Mouse (Mus musculus) kidney, postnatal 0 days (tissue): ENCODE data around the gene Dyx1c1. TPM values are rescaled to one million over a fixed set of nuclear protein-coding genes. Genes with fewer than 3 reads are reported as not detected.

Experiments
- ATAC-seq: fragments of 200-750 bp; cut with Nextera tagmentation; replicated peaks from 2 replicates; pipeline ENCODE4 v1.8.0; 2017; ENCODE audit warnings: low read depth, moderate number of reproducible peaks, moderate TSS enrichment, moderate library complexity; ENCODE audit not compliant: low FRiP score
- DNase-seq: peaks from one replicate; pipeline ENCODE4 v3.0.0-alpha.2; 2016; ENCODE audit warnings: low spot score
- H3K27ac ChIP-seq: fragments of 300-500 bp; sonication (generic); 2 replicates; pipeline ENCODE4 v1.5.1; 2014; ENCODE audit warnings: mild to moderate bottlenecking
- H3K27me3 ChIP-seq: fragments of 300-500 bp; sonication (generic); 2 replicates; pipeline ENCODE4 v1.6.1; 2014; ENCODE audit warnings: low read length, mixed read lengths; ENCODE audit not compliant: insufficient read depth
- H3K36me3 ChIP-seq: fragments of 300-500 bp; sonication (generic); 2 replicates; pipeline ENCODE4 v1.6.1; 2014; ENCODE audit warnings: low read length, mixed read lengths; ENCODE audit not compliant: insufficient read depth
- H3K4me1 ChIP-seq: fragments of 300-500 bp; sonication (generic); replicated peaks from 2 replicates; pipeline ENCODE4 v1.6.1; 2014; ENCODE audit warnings: antibody characterized with exemption, low read length, mixed read lengths; ENCODE audit not compliant: insufficient read depth
- H3K4me2 ChIP-seq: fragments of 300-500 bp; sonication (generic); 2 replicates; pipeline ENCODE4 v1.6.1; 2014; ENCODE audit warnings: mild to moderate bottlenecking, low read length, moderate library complexity, mixed read lengths
- H3K4me3 ChIP-seq: fragments of 300-500 bp; sonication (generic); replicated peaks from 2 replicates; pipeline ENCODE4 v1.5.1; 2014; ENCODE audit warnings: low read depth, low read length
- H3K9ac ChIP-seq: fragments of 300-500 bp; sonication (generic); 2 replicates; pipeline ENCODE4 v1.6.1; 2014; ENCODE audit warnings: low read depth, low read length
- H3K9me3 ChIP-seq: fragments of 300-500 bp; sonication (generic); replicated peaks from 2 replicates; pipeline ENCODE4 v1.6.1; 2016; ENCODE audit warnings: low read length, inconsistent platforms, mixed read lengths
- CTCF ChIP-seq: IDR thresholded peaks from 2 replicates; pipeline ENCODE4 v1.5.1; 2016; ENCODE audit warnings: antibody characterized with exemption, low read depth, mild to moderate bottlenecking, moderate library complexity
- WGBS: fragments of 180-500 bp; shearing (Covaris S2); extraction: QIAGEN DNeasy Blood & Tissue Kit; methylation state at CpG from one replicate; pipeline ENCODE4 v1.1.7; 2014; 5-methylcytosine and 5-hydroxymethylcytosine counted together
- polyA plus RNA-seq: library from polyadenylated mRNA; unstranded; fragments of >200 nt; fragmentation: Nextera tagmentation; extraction: Ambion mirVana; gene quantifications from 2 replicates; pipeline ENCODE4 v1.2.1, GENCODE M21; 2015

Dyx1c1 gene
- polyA plus RNA-seq, 1 experiment from 2014 or later = 2.8 TPM

DNA sequence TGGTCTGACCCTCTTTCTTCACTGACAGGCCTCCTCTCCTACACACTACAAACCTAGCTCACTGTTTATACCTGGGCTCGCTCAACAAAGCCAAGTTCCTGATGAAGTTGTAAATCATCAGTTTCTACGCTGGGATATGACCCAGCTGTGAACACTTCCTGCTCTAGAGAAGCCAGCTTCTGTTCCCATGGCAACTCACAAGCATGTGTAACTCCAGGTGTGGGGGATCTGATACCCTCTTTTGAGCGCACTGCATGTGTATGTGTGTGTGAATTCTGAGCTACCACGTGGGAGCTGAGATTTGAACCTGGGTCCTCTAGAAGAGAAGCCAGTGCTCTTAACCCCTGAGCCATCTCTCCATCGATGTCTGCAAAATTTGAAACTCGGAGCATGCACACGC, 9.0 kb upstream of the Dyx1c1 start:
- DNase-seq (peak; percentile 21), ATAC-seq (no peak)
- H3K27me3 ChIP-seq = no peaks in the 10 kb centered on the region
- H3K27ac ChIP-seq = no peak overlapping the region
- H3K4me3 ChIP-seq = no peak overlapping the region
- H3K36me3 ChIP-seq = peaks cover 13% of the 10 kb centered on the region; the same call in 1 of the 2 replicates
- no peak overlapping the region for H3K4me2 ChIP-seq
- H3K9ac ChIP-seq = no peak overlapping the region
- no peak for TF ChIP-seq CTCF
- H3K9me3 ChIP-seq = no peaks in the 10 kb centered on the region
- 45% methylated on average over 7 of the region's 7 CpGs for WGBS
- H3K4me1 ChIP-seq = no peaks in the 10 kb centered on the region

- DNase-seq (no peak), ATAC-seq (no peak)
- no peaks in the 10 kb centered on the region for H3K9me3 ChIP-seq
- no peak overlapping the region for H3K4me2 ChIP-seq
- no peaks in the 10 kb centered on the region for H3K27me3 ChIP-seq
- peaks cover 5% of the 10 kb centered on the region; the same call in 1 of the 2 replicates for H3K4me1 ChIP-seq
- H3K27ac ChIP-seq = no peak overlapping the region
- no peaks in the 10 kb centered on the region for H3K36me3 ChIP-seq
- WGBS = 55% methylated on average over 2 of the region's 2 CpGs
- H3K4me3 ChIP-seq = no peak overlapping the region
- peak; percentile 60 for TF ChIP-seq CTCF
- no peak overlapping the region for H3K9ac ChIP-seq
These were observed 3.8 kb upstream of the Dyx1c1 start for GRCm38 (mm10) chr9:72954746-72955145.

DNA sequence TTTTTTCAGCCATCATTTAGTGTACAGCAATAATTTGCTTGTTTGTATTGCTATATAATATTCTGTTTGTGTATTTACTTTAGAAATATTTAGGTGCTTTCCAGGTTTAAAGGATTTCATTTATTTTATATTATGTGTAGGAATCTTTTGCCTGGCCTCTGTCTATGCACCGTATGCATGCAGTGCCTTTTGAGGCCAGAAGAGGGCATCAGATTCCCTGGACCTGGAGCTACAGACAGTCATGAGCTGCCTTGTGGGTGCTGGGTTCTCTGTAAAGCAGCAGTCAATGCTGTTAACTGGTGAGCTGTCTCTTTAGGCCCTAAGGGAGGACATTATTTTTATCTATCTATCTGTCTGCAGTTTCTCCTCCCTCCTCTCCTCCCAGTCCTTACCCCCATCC, 3.0 kb upstream of the Dyx1c1 start:
- ATAC-seq (no peak), DNase-seq (peak; percentile 67)
- Histone ChIP-seq H3K9ac (no peak overlapping the region), H3K27me3 (no peaks in the 10 kb centered on the region), H3K4me3 (no peak overlapping the region), H3K36me3 (no peaks in the 10 kb centered on the region), H3K27ac (no peak overlapping the region), H3K4me1 (peaks cover 5% of the 10 kb centered on the region; the same call in 1 of the 2 replicates), H3K9me3 (no peaks in the 10 kb centered on the region), H3K4me2 (no peak overlapping the region)
- WGBS = 15% methylated on average over 1 of the region's 1 CpGs
- TF ChIP-seq CTCF = peak; percentile 82

DNA sequence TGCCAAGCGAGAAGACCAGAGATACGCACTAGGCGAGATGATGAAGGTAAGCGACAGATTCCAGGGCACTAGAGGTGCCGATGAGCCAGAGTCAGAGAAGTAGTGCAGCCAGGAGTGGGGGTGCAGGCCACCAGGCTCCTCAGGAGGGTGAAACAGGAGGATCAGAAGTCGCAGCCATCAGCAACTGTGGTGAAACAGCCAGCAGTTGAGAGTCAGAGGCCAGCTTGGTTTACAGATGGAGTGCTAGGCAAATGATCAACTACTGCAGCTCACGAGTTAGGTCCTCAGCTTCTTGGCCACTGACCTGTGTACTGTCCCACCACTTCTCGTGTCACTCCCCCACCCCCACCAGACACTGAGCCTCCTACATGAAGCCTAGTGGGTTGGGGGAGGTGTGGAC, 2.8 kb downstream of the Dyx1c1 start:
- DNase-seq = peak; percentile 18

DNA sequence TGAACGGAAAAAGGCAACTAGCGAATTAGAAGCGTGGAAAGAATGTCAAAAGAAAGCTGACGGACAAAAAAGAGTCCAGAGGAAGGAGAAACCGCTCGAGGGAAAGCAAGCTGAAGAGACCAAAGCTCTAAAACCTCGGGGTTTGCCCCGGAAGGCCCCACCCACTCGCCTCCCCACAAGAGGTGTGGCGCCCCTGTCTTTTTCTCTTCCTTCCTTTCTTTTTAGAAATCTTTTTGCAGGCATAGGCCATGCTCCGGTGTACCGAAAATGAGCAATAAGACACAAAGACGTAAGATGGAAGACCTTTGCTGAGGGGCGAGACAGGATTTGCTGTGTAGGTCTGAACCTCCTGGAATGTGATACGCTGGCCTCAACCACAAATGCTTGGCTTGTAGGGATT, 3.4 kb downstream of the Dyx1c1 start:
- TF ChIP-seq CTCF = no peak
- no peaks in the 10 kb centered on the region for H3K27me3 ChIP-seq
- DNase-seq = no peak

More for the DNA sequence above, 2.8 kb downstream of the Dyx1c1 start:
- no peak for TF ChIP-seq CTCF
- no peak overlapping the region for H3K9ac ChIP-seq
- H3K27me3 ChIP-seq = no peaks in the 10 kb centered on the region
- H3K9me3 ChIP-seq = no peaks in the 10 kb centered on the region
- H3K4me1 ChIP-seq = peaks cover 5% of the 10 kb centered on the region; the same call in 1 of the 2 replicates
- H3K36me3 ChIP-seq = no peaks in the 10 kb centered on the region
- peak overlapping the region; percentile 26; the same call in 1 of the 2 replicates for H3K27ac ChIP-seq
- peak; percentile 36; the same call in 1 of the 2 replicates for ATAC-seq
- no peak overlapping the region for H3K4me2 ChIP-seq
- 68% methylated on average over 8 of the region's 8 CpGs for WGBS
- no peak overlapping the region for H3K4me3 ChIP-seq

DNA sequence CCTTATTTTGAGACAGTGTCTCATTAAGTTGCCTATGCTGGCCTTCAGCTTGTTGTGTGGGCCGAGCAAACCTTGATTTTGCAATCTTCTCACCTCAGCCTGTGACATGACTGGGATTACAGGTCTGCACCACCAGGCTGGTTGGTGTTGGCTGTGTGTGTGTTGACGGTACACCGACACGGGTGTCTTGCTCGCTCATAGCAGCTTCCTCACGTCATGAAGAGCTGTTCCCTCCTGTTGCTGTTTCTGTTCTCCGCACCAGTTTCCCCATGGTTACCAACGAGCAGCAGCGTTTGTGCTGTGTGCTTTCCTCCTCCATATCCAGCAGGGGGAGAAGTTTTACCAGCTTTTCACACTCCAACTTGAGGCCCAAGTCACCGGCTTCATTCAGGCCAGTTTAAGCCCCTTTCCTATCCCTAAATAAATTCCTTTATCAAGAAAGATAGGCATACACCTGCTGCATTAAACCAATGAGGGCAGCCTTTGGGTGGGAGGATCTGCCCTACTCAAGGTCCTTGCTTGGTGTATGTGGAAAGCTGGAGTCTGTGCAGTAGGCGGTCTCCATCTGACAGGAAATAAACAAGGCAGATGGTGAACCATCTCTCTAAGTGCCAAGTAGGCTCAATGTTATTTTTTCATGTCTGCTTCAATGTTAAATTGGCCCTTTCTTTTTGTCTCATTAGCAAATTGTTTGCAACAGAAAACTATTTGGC, 9.9 kb downstream of the Dyx1c1 start:
- no peak overlapping the region for H3K27ac ChIP-seq
- DNase-seq (peak; percentile 86), ATAC-seq (no peak)
- no peaks in the 10 kb centered on the region for H3K27me3 ChIP-seq
- no peak overlapping the region for H3K4me2 ChIP-seq
- no peaks in the 10 kb centered on the region for H3K4me1 ChIP-seq
- no peaks in the 10 kb centered on the region for H3K9me3 ChIP-seq
- H3K4me3 ChIP-seq = no peak overlapping the region
- 29% methylated on average over 11 of the region's 11 CpGs for WGBS
- no peaks in the 10 kb centered on the region for H3K36me3 ChIP-seq
- H3K9ac ChIP-seq = no peak overlapping the region
- peak; percentile 84 for TF ChIP-seq CTCF

More for the DNA sequence above, 3.4 kb downstream of the Dyx1c1 start:
- no peak overlapping the region for H3K9ac ChIP-seq
- peak overlapping the region; percentile 26; the same call in 1 of the 2 replicates for H3K27ac ChIP-seq
- H3K4me2 ChIP-seq = no peak overlapping the region
- no peaks in the 10 kb centered on the region for H3K9me3 ChIP-seq
- no peaks in the 10 kb centered on the region for H3K36me3 ChIP-seq
- peaks cover 5% of the 10 kb centered on the region; the same call in 1 of the 2 replicates for H3K4me1 ChIP-seq
- H3K4me3 ChIP-seq = no peak overlapping the region
- WGBS = 64% methylated on average over 15 of the region's 15 CpGs
- no peak for ATAC-seq
